19 mouse cellular contexts compared by ENCODE assay signal in genomic region chr4:138084103-138084502, GRCm38 (mm10).
A peak's percentile ranks its signal among the peaks of the same experiment; 100 is the strongest.
DNase-seq lines count a peak whose midpoint lies in the region; ATAC-seq and TF ChIP-seq lines count a peak whose summit lies in the region.
"Had no signal": no experiment of that assay in that cellular context is flagged by ENCODE, and none has a peak within 500 bp of the region (broad histone marks: within the 10 kb centered on the region; RNA-seq: fewer than 3 reads in every experiment).

No protein-coding gene starts in this region.

- no peak for ATAC-seq in hindbrain, embryonic 13.5 days (ENCODE audit: low FRiP score)
- no peak for ATAC-seq in hindbrain, embryonic 11.5 days (ENCODE audit: low FRiP score)
- ATAC-seq in neural tube, embryonic 13.5 days (ENCODE audit: low read depth), result no peak
- no peak for ATAC-seq in hindbrain, postnatal 0 days
- ATAC-seq: intestine, embryonic 15.5 days had no signal

- no peak for DNase-seq in hindbrain, embryonic 11.5 days (ENCODE audit: low spot score)
- DNase-seq in neural tube, embryonic 10.5 days (ENCODE audit: extremely low spot score, low spot score), result no peak
- no peak for DNase-seq in hindbrain, postnatal 0 days (ENCODE audit: low spot score)
- no peak for DNase-seq in urinary bladder, postnatal 10 days (ENCODE audit: low spot score)
- no peak for DNase-seq in right cerebral cortex, postnatal 4 days
- DNase-seq: adrenal gland, adult 8-10 months; cerebellum, adult 8-10 months; gastrocnemius, postnatal 10 days; heart, postnatal 4 days; kidney, adult 8-10 months; kidney, postnatal 10 days; layer of hippocampus, postnatal 36 days; thymus, postnatal 14 days had no signal

- H3K9me3 ChIP-seq in hindbrain, embryonic 13.5 days, result no peaks in the 10 kb centered on the region
- H3K9me3 ChIP-seq in hindbrain, embryonic 11.5 days (ENCODE audit: control insufficient read depth, low read length), result no peaks in the 10 kb centered on the region
- no peaks in the 10 kb centered on the region for H3K9me3 ChIP-seq in neural tube, embryonic 13.5 days
- no peaks in the 10 kb centered on the region for H3K9me3 ChIP-seq in hindbrain, postnatal 0 days (ENCODE audit: low read length)
- H3K9me3 ChIP-seq: heart, embryonic 10.5 days; intestine, embryonic 15.5 days; midbrain, embryonic 10.5 days; neural tube, embryonic 12.5 days had no signal

- no peak overlapping the region for H3K4me3 ChIP-seq in hindbrain, embryonic 13.5 days
- no peak overlapping the region for H3K4me3 ChIP-seq in hindbrain, embryonic 11.5 days (ENCODE audit: low read depth, low read length)
- no peak overlapping the region for H3K4me3 ChIP-seq in neural tube, embryonic 13.5 days
- H3K4me3 ChIP-seq in hindbrain, postnatal 0 days (ENCODE audit: low read length), result no peak overlapping the region
- H3K4me3 ChIP-seq: heart, embryonic 10.5 days; intestine, embryonic 15.5 days; midbrain, embryonic 10.5 days; neural tube, embryonic 12.5 days had no signal

- H3K27ac ChIP-seq in hindbrain, embryonic 13.5 days, result peak overlapping the region; percentile 76
- H3K27ac ChIP-seq in hindbrain, embryonic 11.5 days (ENCODE audit: low read depth, low read length), result no peak overlapping the region
- H3K27ac ChIP-seq in neural tube, embryonic 13.5 days (replicated peaks), result peak overlapping the region; percentile 68
- peak overlapping the region; percentile 64 for H3K27ac ChIP-seq in hindbrain, postnatal 0 days
- H3K27ac ChIP-seq: heart, embryonic 10.5 days; intestine, embryonic 15.5 days; midbrain, embryonic 10.5 days had no signal

- H3K4me1 ChIP-seq in hindbrain, embryonic 13.5 days (replicated peaks), result peaks cover 47% of the 10 kb centered on the region
- H3K4me1 ChIP-seq in hindbrain, embryonic 11.5 days (replicated peaks; ENCODE audit: control insufficient read depth, insufficient read depth, low read length), result no peaks in the 10 kb centered on the region
- peaks cover 49% of the 10 kb centered on the region for H3K4me1 ChIP-seq in neural tube, embryonic 13.5 days (replicated peaks)
- H3K4me1 ChIP-seq in hindbrain, postnatal 0 days (ENCODE audit: insufficient read depth, low read length), result no peaks in the 10 kb centered on the region
- H3K4me1 ChIP-seq: heart, embryonic 10.5 days; intestine, embryonic 15.5 days; midbrain, embryonic 10.5 days; neural tube, embryonic 12.5 days had no signal

- H3K4me2 ChIP-seq in hindbrain, embryonic 13.5 days, result no peak overlapping the region
- no peak overlapping the region for H3K4me2 ChIP-seq in hindbrain, embryonic 11.5 days (replicated peaks; ENCODE audit: low read depth, low read length)
- H3K4me2 ChIP-seq in neural tube, embryonic 13.5 days, result no peak overlapping the region
- no peak overlapping the region for H3K4me2 ChIP-seq in hindbrain, postnatal 0 days (ENCODE audit: low read depth, low read length)
- H3K4me2 ChIP-seq: intestine, embryonic 15.5 days; neural tube, embryonic 12.5 days had no signal

- H3K9ac ChIP-seq in hindbrain, embryonic 13.5 days, result no peak overlapping the region
- no peak overlapping the region for H3K9ac ChIP-seq in hindbrain, embryonic 11.5 days (ENCODE audit: low read depth, low read length)
- H3K9ac ChIP-seq in neural tube, embryonic 13.5 days, result no peak overlapping the region
- no peak overlapping the region for H3K9ac ChIP-seq in hindbrain, postnatal 0 days (replicated peaks; ENCODE audit: low read length)
- H3K9ac ChIP-seq: intestine, embryonic 15.5 days; neural tube, embryonic 12.5 days had no signal

- peaks cover 22% of the 10 kb centered on the region for H3K36me3 ChIP-seq in hindbrain, embryonic 13.5 days
- H3K36me3 ChIP-seq in hindbrain, embryonic 11.5 days (ENCODE audit: control insufficient read depth, insufficient read depth, low read length), result peaks cover 3% of the 10 kb centered on the region; the same call in 1 of the 2 replicates
- H3K36me3 ChIP-seq in neural tube, embryonic 13.5 days, result peaks cover 42% of the 10 kb centered on the region
- H3K36me3 ChIP-seq in hindbrain, postnatal 0 days (ENCODE audit: insufficient read depth, low read length), result peaks cover 12% of the 10 kb centered on the region; the same call in 1 of the 2 replicates

- no peaks in the 10 kb centered on the region for H3K27me3 ChIP-seq in hindbrain, embryonic 13.5 days
- no peaks in the 10 kb centered on the region for H3K27me3 ChIP-seq in hindbrain, embryonic 11.5 days (ENCODE audit: control insufficient read depth, insufficient read depth, low read length)
- no peaks in the 10 kb centered on the region for H3K27me3 ChIP-seq in neural tube, embryonic 13.5 days
- no peaks in the 10 kb centered on the region for H3K27me3 ChIP-seq in hindbrain, postnatal 0 days (ENCODE audit: insufficient read depth, low read length)
- H3K27me3 ChIP-seq: intestine, embryonic 15.5 days; neural tube, embryonic 12.5 days had no signal

- 89% methylated on average over 8 of the region's 8 CpGs for WGBS in hindbrain, embryonic 13.5 days
- WGBS in hindbrain, embryonic 11.5 days, result 93% methylated on average over 8 of the region's 8 CpGs
- WGBS in neural tube, embryonic 13.5 days, result 83% methylated on average over 8 of the region's 8 CpGs
- 59% methylated on average over 8 of the region's 8 CpGs for WGBS in hindbrain, postnatal 0 days

- no peak for TF ChIP-seq CTCF in hindbrain, postnatal 0 days (IDR thresholded peaks at IDR 0.05; ENCODE audit: low read depth)
